12 mouse cellular contexts compared by ENCODE assay signal in the genomic region with DNA sequence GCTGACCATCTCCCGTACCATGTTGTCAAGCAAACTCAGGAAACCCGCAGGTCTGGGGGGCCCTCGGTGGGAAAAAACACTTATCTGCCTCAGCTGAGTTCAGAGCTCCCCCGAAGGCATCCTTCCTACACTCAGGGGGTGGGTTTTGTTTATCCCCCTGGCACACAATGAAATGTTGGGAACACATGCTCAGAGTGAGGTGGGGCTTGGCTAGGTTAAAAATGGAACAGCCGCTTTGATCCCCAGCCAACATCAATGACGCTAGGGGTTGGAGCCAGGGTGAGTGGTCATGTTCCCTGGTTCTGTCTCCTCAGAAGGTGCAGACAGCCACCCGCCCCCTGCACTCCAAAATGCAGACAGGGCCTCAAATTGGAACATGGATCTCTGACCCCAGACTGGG.
DNase-seq lines count a peak whose midpoint lies in the region; ATAC-seq and TF ChIP-seq lines count a peak whose summit lies in the region.
"Had no signal": no experiment of that assay in that cellular context is flagged by ENCODE, and none has a peak within 500 bp of the region (broad histone marks: within the 10 kb centered on the region; RNA-seq: fewer than 3 reads in every experiment).

No protein-coding gene starts in this region.

- H3K36me3 ChIP-seq in heart, postnatal 0 days (replicated peaks; ENCODE audit: control insufficient read depth, insufficient read depth, low read length): no peaks in the 10 kb centered on the region
- H3K36me3 ChIP-seq: kidney, embryonic 15.5 days had no signal

- no peak overlapping the region for H3K9ac ChIP-seq in heart, postnatal 0 days (replicated peaks; ENCODE audit: low read depth, low read length)
- H3K9ac ChIP-seq: kidney, embryonic 15.5 days had no signal

- H3K27ac ChIP-seq in heart, postnatal 0 days (ENCODE audit: low read depth): no peak overlapping the region
- H3K27ac ChIP-seq: kidney, embryonic 15.5 days had no signal

- 15% methylated on average over 7 of the region's 7 CpGs for WGBS in heart, postnatal 0 days

- TF ChIP-seq EP300 in heart, postnatal 0 days (IDR thresholded peaks at IDR 0.05; ENCODE audit: low read depth): no peak

- peak overlapping the region; percentile 35 for H3K4me2 ChIP-seq in heart, postnatal 0 days (ENCODE audit: low read depth, low read length)
- H3K4me2 ChIP-seq: kidney, embryonic 15.5 days had no signal

- H3K4me3 ChIP-seq in heart, postnatal 0 days (ENCODE audit: low read depth, low read length): no peak overlapping the region
- H3K4me3 ChIP-seq: kidney, embryonic 15.5 days; myocyte had no signal

- peak; percentile 11 for DNase-seq in cerebellum, postnatal 25 days
- no peak for DNase-seq in cerebellum, adult 11 months
- peak; percentile 29 to 30 for DNase-seq in right cerebral cortex, postnatal 10 days (ENCODE audit: low spot score in 2 of 2)
- DNase-seq in right cerebral cortex, postnatal 25 days: no peak
- peak; percentile 64 for DNase-seq in heart, postnatal 0 days (ENCODE audit: low spot score)
- peak; percentile 78 for DNase-seq in lung, postnatal 36 days
- DNase-seq in cerebellum, adult 9-10 months: no peak
- DNase-seq: embryo, embryonic 11 days had no signal

- no peak for TF ChIP-seq CTCF in heart, postnatal 0 days (IDR thresholded peaks at IDR 0.05; ENCODE audit: low read depth)

- peaks cover 10% of the 10 kb centered on the region; the same call in 1 of the 2 replicates for H3K4me1 ChIP-seq in heart, postnatal 0 days (ENCODE audit: control insufficient read depth, insufficient read depth)

- H3K9me3 ChIP-seq in heart, postnatal 0 days (replicated peaks; ENCODE audit: control insufficient read depth, low read length): no peaks in the 10 kb centered on the region
- H3K9me3 ChIP-seq: kidney, embryonic 15.5 days had no signal

- H3K27me3 ChIP-seq in heart, postnatal 0 days (ENCODE audit: control insufficient read depth, insufficient read depth, low read length): no peaks in the 10 kb centered on the region
- H3K27me3 ChIP-seq: kidney, embryonic 15.5 days had no signal

- ATAC-seq in heart, postnatal 0 days (ENCODE audit: insufficient read depth, low read depth): peak; percentile 83
- no peak for ATAC-seq in inflammation-experienced regulatory T-cells, adult 6 months
- ATAC-seq: forebrain, embryonic 16.5 days had no signal

Comparison
In these comparisons a context has a peak if more than half of its experiments do, and no peak if none do; other contexts are left out.
1. DNase-seq: peak in cerebellum, postnatal 25 days (2 of 2), right cerebral cortex, postnatal 10 days (2 of 2), heart, postnatal 0 days (single experiment) and lung, postnatal 36 days (single experiment); none in cerebellum, adult 11 months (single experiment), right cerebral cortex, postnatal 25 days (single experiment) and cerebellum, adult 9-10 months (single experiment).